Mouse (Mus musculus): ENCODE measurements around the gene Ptgdr2. TPM values are rescaled to one million over a fixed set of nuclear protein-coding genes. Genes with fewer than 3 reads are reported as not detected.
A peak's percentile ranks its signal among the peaks of the same experiment; 100 is the strongest.

The Ptgdr2 gene
- polyA plus RNA-seq (2014; fragmentation: Nextera tagmentation; extraction: Ambion mirVana) = 0.27 TPM in 2 replicates

DNA sequence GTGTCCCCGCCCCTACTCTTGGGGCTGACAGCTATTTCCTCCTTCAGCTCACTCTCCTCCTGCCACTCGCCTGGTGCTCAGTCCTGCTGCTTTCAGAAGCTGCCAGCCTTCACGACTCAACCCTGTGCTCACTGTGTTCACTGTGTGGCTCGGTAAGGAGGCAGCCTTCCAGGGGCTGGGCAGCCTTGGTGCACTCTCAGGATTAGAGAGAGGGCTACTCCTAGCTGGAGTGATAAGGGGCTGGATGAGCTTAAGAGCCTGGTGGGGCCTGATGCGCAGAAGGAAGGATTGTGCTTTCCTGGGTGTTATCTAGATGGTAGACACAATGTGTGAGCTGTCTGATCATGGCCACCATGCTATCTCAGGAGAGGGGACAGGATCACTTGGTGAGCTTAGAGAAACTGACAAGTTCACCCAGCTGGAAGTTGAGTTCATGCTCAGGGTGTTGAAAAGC lies at the start of gene Ptgdr2:
Ptgdr2 (plus strand) TSS at position 51 of the 454 bp plus-strand sequence.
- peaks cover 15% of the 10 kb centered on the region; the same call in 1 of the 2 replicates for H3K4me1 ChIP-seq (ENCODE audit: control insufficient read depth, insufficient read depth, low read length)
- no peak for ATAC-seq (replicated peaks; ENCODE audit: insufficient number of reproducible peaks, low FRiP score, low TSS enrichment)
- no peaks in the 10 kb centered on the region for H3K27me3 ChIP-seq (ENCODE audit: control insufficient read depth, insufficient read depth, low read length)
- H3K4me3 ChIP-seq (ENCODE audit: low read depth, low read length) = no peak within 1 kb of the TSS
- H3K9ac ChIP-seq (ENCODE audit: low read depth, low read length) = 0 out of 2 replicates have a peak within 1 kb of the TSS, but pooled peaks have one; percentile 44
- H3K36me3 ChIP-seq (ENCODE audit: control insufficient read depth, insufficient read depth, low read length) = no peaks in the 10 kb centered on the region
- no peaks in the 10 kb centered on the region for H3K9me3 ChIP-seq (replicated peaks; ENCODE audit: control insufficient read depth, low read length)
- 0 out of 2 replicates have a peak within 1 kb of the TSS, but pooled peaks have one; percentile 9 for H3K4me2 ChIP-seq
- H3K27ac ChIP-seq (ENCODE audit: low read depth, low read length) = no peak within 1 kb of the TSS
- WGBS (ENCODE audit: insufficient replicate concordance) = 16% methylated on average over 5 of the region's 5 CpGs

DNA sequence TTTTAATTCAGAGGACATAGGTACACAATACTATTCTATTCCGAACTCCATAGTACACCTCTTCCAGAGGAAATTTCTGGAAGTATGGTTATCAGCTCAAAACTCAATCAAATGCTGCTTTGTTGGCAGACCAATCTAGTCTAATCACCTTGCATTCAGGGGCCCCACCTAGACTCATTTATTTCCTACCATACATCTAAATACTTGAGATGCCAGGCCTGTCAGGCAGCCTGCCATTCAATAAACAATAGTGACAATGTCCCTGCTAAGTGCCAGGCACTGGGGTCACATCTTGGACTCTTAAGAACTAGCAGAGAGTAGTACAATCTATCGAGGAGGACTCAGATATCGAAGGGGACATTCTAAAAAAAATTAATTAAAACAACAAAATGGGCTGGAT lies 44.8 kb upstream of the Ptgdr2 start:
- ATAC-seq (replicated peaks; ENCODE audit: insufficient number of reproducible peaks, low FRiP score, low TSS enrichment) = no peak
- H3K4me1 ChIP-seq (ENCODE audit: control insufficient read depth, insufficient read depth, low read length) = peaks cover 8% of the 10 kb centered on the region
- WGBS (ENCODE audit: insufficient replicate concordance) = 87% methylated on average over 3 of the region's 3 CpGs

DNA sequence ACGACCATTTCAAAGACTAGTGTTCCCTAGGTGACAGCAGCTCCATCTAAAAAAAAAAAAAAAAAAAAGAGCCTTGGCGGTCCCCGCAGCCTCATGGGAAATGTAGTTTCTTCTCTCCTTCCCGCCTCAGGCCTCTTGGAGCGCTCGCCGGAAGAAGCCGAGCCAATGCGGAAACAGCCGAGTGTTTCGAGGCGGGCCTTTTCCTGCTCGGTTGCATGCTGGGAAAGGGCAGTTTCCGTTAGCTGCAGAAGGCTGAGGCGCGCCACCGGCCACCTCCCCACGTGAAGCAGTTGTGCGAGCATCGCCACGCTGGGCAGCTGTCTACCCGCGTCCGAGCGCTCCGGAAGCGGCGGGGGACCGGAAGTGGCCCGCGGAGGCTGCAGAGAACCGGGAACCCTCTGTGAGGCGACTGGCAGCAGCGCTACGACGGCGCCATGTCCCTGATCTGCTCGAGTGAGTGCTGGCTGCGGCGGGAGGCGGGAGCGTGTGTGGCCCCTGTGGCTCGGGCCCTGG lies 41.9 kb upstream of the Ptgdr2 start, which contains the start of gene Prpf19:
Prpf19 (plus strand) TSS at position 216 of the 513 bp plus-strand sequence.
- Histone ChIP-seq H3K4me3 (ENCODE audit: low read depth, low read length) (peak within 1 kb of the TSS; percentile 91), H3K27ac (ENCODE audit: low read depth, low read length) (peak within 1 kb of the TSS; percentile 92), H3K36me3 (ENCODE audit: control insufficient read depth, insufficient read depth, low read length) (peaks cover 17% of the 10 kb centered on the region), H3K9ac (ENCODE audit: low read depth, low read length) (peak within 1 kb of the TSS; percentile 97), H3K27me3 (ENCODE audit: control insufficient read depth, insufficient read depth, low read length) (no peaks in the 10 kb centered on the region), H3K4me1 (ENCODE audit: control insufficient read depth, insufficient read depth, low read length) (peaks cover 9% of the 10 kb centered on the region), H3K4me2 (peak within 1 kb of the TSS; percentile 86), H3K9me3 (replicated peaks; ENCODE audit: control insufficient read depth, low read length) (no peaks in the 10 kb centered on the region)
- WGBS (ENCODE audit: insufficient replicate concordance) = 0% methylated on average over 43 of the region's 43 CpGs
- peak; percentile 87 for ATAC-seq (replicated peaks; ENCODE audit: insufficient number of reproducible peaks, low FRiP score, low TSS enrichment)

More for the DNA sequence above, 44.8 kb upstream of the Ptgdr2 start:
- Histone ChIP-seq H3K27me3 (ENCODE audit: control insufficient read depth, insufficient read depth, low read length) (no peaks in the 10 kb centered on the region), H3K9me3 (replicated peaks; ENCODE audit: control insufficient read depth, low read length) (no peaks in the 10 kb centered on the region), H3K27ac (ENCODE audit: low read depth, low read length) (no peak overlapping the region), H3K9ac (ENCODE audit: low read depth, low read length) (no peak overlapping the region), H3K4me2 (no peak overlapping the region), H3K4me3 (ENCODE audit: low read depth, low read length) (no peak overlapping the region), H3K36me3 (ENCODE audit: control insufficient read depth, insufficient read depth, low read length) (no peaks in the 10 kb centered on the region)

DNA sequence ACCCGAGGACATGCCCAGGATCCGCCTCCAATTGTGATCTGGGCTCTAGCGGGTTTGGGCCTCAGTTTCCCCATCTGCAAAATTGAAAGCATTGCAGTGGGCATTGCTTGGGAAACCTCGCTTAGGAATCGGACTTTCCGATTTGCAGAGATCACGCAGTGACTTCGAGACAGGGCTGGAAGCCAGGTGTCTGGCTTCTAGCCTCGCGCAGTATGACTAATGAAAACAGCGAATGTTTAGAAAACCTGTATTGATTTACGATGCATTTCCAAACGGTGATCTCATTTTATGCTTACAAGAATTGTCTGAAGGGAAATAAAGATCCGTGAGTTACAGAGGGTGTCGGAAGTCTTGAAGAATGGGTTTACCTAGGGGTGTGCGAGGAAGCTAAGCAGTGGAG lies 41.3 kb upstream of the Ptgdr2 start:
- peak overlapping the region; percentile 86 for H3K4me2 ChIP-seq

DNA sequence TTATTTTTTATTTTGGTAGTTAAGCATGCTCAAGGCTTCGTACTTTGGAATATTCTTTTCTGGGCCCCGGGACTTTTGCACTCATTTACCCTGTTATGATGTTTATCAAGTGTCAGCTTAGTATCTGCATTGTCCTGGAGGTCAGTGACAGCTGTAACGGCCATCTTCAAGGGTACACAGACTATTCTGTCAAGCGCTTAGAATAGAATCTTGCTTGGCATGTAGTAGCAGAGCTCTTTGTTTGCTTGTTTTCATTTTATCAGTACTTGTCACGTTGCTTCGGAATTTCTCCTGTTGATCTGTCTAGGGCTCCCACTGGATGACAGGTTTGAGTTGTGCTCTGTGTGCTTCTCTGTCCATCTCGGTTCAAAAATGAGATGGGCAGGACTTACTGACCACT lies 40.1 kb upstream of the Ptgdr2 start:
- Histone ChIP-seq H3K4me3 (ENCODE audit: low read depth, low read length) (peak overlapping the region; percentile 91), H3K27ac (ENCODE audit: low read depth, low read length) (peak overlapping the region; percentile 18; the same call in 1 of the 2 replicates), H3K9ac (ENCODE audit: low read depth, low read length) (peak overlapping the region; percentile 97), H3K27me3 (ENCODE audit: control insufficient read depth, insufficient read depth, low read length) (no peaks in the 10 kb centered on the region), H3K9me3 (replicated peaks; ENCODE audit: control insufficient read depth, low read length) (no peaks in the 10 kb centered on the region), H3K4me2 (peak overlapping the region; percentile 86), H3K4me1 (ENCODE audit: control insufficient read depth, insufficient read depth, low read length) (peaks cover 9% of the 10 kb centered on the region), H3K36me3 (ENCODE audit: control insufficient read depth, insufficient read depth, low read length) (peaks cover 30% of the 10 kb centered on the region)
- 37% methylated on average over 7 of the region's 7 CpGs for WGBS (ENCODE audit: insufficient replicate concordance)
- ATAC-seq (replicated peaks; ENCODE audit: insufficient number of reproducible peaks, low FRiP score, low TSS enrichment) = no peak

More for the DNA sequence above, 41.3 kb upstream of the Ptgdr2 start:
- Histone ChIP-seq H3K36me3 (ENCODE audit: control insufficient read depth, insufficient read depth, low read length) (peaks cover 23% of the 10 kb centered on the region), H3K4me1 (ENCODE audit: control insufficient read depth, insufficient read depth, low read length) (peaks cover 9% of the 10 kb centered on the region), H3K9me3 (replicated peaks; ENCODE audit: control insufficient read depth, low read length) (no peaks in the 10 kb centered on the region), H3K27me3 (ENCODE audit: control insufficient read depth, insufficient read depth, low read length) (no peaks in the 10 kb centered on the region), H3K27ac (ENCODE audit: low read depth, low read length) (peak overlapping the region; percentile 92), H3K4me3 (ENCODE audit: low read depth, low read length) (peak overlapping the region; percentile 91), H3K9ac (ENCODE audit: low read depth, low read length) (peak overlapping the region; percentile 97)
- WGBS (ENCODE audit: insufficient replicate concordance) = 2% methylated on average over 16 of the region's 16 CpGs
- no peak for ATAC-seq (replicated peaks; ENCODE audit: insufficient number of reproducible peaks, low FRiP score, low TSS enrichment)

DNA sequence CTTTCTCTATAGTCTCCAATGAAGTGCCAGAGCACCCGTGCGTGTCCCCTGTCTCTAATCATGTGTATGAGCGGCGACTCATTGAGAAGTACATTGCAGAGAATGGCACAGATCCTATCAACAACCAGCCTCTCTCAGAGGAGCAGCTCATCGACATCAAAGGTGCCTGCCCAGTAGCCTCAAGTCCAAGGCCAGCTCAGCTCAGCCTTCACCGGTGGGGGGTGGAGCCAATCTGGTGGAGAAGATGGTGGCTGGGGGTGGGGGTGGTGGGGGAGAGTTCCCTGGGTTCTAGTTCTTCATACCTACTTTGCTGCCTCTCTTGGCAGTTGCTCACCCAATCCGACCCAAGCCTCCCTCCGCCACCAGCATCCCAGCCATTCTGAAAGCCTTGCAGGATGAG lies 39.5 kb upstream of the Ptgdr2 start:
- no peak overlapping the region for H3K27ac ChIP-seq (ENCODE audit: low read depth, low read length)
- no peaks in the 10 kb centered on the region for H3K27me3 ChIP-seq (ENCODE audit: control insufficient read depth, insufficient read depth, low read length)
- peaks cover 37% of the 10 kb centered on the region for H3K36me3 ChIP-seq (ENCODE audit: control insufficient read depth, insufficient read depth, low read length)
- H3K4me1 ChIP-seq (ENCODE audit: control insufficient read depth, insufficient read depth, low read length) = peaks cover 9% of the 10 kb centered on the region
- peak overlapping the region; percentile 86; the same call in 1 of the 2 replicates for H3K4me2 ChIP-seq
- 84% methylated on average over 8 of the region's 8 CpGs for WGBS (ENCODE audit: insufficient replicate concordance)
- no peak overlapping the region for H3K9ac ChIP-seq (ENCODE audit: low read depth, low read length)
- no peaks in the 10 kb centered on the region for H3K9me3 ChIP-seq (replicated peaks; ENCODE audit: control insufficient read depth, low read length)
- H3K4me3 ChIP-seq (ENCODE audit: low read depth, low read length) = no peak overlapping the region
- ATAC-seq (replicated peaks; ENCODE audit: insufficient number of reproducible peaks, low FRiP score, low TSS enrichment) = no peak

DNA sequence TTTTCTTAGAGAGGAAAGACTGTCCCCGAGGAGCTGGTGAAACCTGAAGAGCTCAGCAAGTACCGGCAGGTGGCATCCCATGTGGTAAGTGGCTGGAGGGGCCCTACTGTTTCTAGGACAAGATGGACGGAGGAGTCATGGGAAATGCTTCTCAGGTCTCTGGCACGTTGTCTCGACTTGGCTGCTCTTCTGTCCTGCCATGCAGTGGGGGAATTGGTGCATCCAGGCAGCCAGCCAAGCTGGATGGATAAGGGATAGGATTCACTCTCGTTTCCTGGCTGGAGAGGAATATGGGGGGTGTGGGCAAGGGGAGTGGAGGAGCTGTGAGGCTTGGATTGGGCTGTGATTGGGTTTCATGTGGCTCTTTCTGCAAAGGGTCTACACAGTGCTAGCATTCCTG lies 36.6 kb upstream of the Ptgdr2 start:
- Histone ChIP-seq H3K9ac (ENCODE audit: low read depth, low read length) (no peak overlapping the region), H3K4me2 (no peak overlapping the region), H3K27ac (ENCODE audit: low read depth, low read length) (no peak overlapping the region), H3K36me3 (ENCODE audit: control insufficient read depth, insufficient read depth, low read length) (peaks cover 52% of the 10 kb centered on the region), H3K4me3 (ENCODE audit: low read depth, low read length) (no peak overlapping the region), H3K4me1 (ENCODE audit: control insufficient read depth, insufficient read depth, low read length) (peaks cover 12% of the 10 kb centered on the region), H3K27me3 (ENCODE audit: control insufficient read depth, insufficient read depth, low read length) (no peaks in the 10 kb centered on the region), H3K9me3 (replicated peaks; ENCODE audit: control insufficient read depth, low read length) (no peaks in the 10 kb centered on the region)
- 77% methylated on average over 6 of the region's 6 CpGs for WGBS (ENCODE audit: insufficient replicate concordance)
- no peak for ATAC-seq (replicated peaks; ENCODE audit: insufficient number of reproducible peaks, low FRiP score, low TSS enrichment)

DNA sequence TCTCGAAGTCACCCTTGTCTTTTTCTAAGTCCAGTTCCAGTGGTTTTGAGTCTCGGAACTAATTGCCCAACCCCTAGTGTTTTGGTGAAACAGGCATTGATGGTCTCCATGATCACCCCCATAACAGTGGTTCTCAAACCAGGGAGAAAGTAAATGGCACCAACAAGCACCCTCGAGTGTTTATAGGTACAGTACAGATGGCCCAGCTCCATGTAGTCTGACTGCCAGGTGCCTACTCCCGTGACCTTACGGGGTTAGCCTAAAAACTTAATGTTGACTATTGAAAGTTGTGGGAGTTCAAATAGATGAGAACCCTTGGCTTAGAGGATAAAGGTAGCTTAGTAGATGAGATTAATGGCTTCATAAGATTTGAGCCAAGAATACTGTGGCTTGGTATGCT lies 35.9 kb upstream of the Ptgdr2 start:
- no peak overlapping the region for H3K9ac ChIP-seq (ENCODE audit: low read depth, low read length)
- H3K4me1 ChIP-seq (ENCODE audit: control insufficient read depth, insufficient read depth, low read length) = peaks cover 16% of the 10 kb centered on the region
- no peaks in the 10 kb centered on the region for H3K9me3 ChIP-seq (replicated peaks; ENCODE audit: control insufficient read depth, low read length)
- H3K27ac ChIP-seq (ENCODE audit: low read depth, low read length) = no peak overlapping the region
- no peak overlapping the region for H3K4me2 ChIP-seq
- H3K36me3 ChIP-seq (ENCODE audit: control insufficient read depth, insufficient read depth, low read length) = peaks cover 52% of the 10 kb centered on the region
- H3K4me3 ChIP-seq (ENCODE audit: low read depth, low read length) = no peak overlapping the region
- no peak for ATAC-seq (replicated peaks; ENCODE audit: insufficient number of reproducible peaks, low FRiP score, low TSS enrichment)
- H3K27me3 ChIP-seq (ENCODE audit: control insufficient read depth, insufficient read depth, low read length) = no peaks in the 10 kb centered on the region
- 89% methylated on average over 5 of the region's 5 CpGs for WGBS (ENCODE audit: insufficient replicate concordance)

DNA sequence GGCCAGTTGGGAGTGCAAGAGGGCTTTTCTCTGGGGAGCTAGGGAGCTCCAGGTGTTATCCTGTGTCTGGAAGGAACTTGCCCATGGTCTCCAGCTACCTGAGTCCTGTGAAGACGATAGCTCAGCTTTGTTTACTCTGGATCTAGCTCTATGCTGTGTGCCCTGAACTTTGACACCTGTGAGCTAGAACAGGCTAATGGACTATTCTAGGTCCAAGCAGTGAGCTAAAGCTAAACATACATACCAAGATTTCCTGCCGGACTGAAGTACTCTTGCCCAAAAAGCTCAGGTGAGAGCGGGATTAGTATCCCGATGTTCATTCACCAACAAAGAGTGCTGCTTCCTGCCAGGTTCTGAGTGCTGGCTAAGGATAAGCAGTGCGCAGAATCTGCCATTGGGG lies 32.4 kb upstream of the Ptgdr2 start:
- H3K9ac ChIP-seq (ENCODE audit: low read depth, low read length) = no peak overlapping the region
- no peak overlapping the region for H3K4me3 ChIP-seq (ENCODE audit: low read depth, low read length)
- no peak overlapping the region for H3K4me2 ChIP-seq
- peak overlapping the region; percentile 84; the same call in 1 of the 2 replicates for H3K27ac ChIP-seq (ENCODE audit: low read depth, low read length)
- no peaks in the 10 kb centered on the region for H3K9me3 ChIP-seq (replicated peaks; ENCODE audit: control insufficient read depth, low read length)
- ATAC-seq (replicated peaks; ENCODE audit: insufficient number of reproducible peaks, low FRiP score, low TSS enrichment) = no peak
- peaks cover 38% of the 10 kb centered on the region for H3K36me3 ChIP-seq (ENCODE audit: control insufficient read depth, insufficient read depth, low read length)
- H3K4me1 ChIP-seq (ENCODE audit: control insufficient read depth, insufficient read depth, low read length) = peaks cover 30% of the 10 kb centered on the region
- no peaks in the 10 kb centered on the region for H3K27me3 ChIP-seq (ENCODE audit: control insufficient read depth, insufficient read depth, low read length)
- WGBS (ENCODE audit: insufficient replicate concordance) = 81% methylated on average over 5 of the region's 5 CpGs
